Mouse (Mus musculus) heart, postnatal 25 days (tissue): Measurements from ENCODE around the gene Prrt1. TPM values are rescaled to one million over a fixed set of nuclear protein-coding genes. Genes with fewer than 3 reads are reported as not detected.
A peak's percentile ranks its signal among the peaks of the same experiment; 100 is the strongest.

Source experiments
- DNase-seq: peaks from one replicate; pipeline ENCODE4 v3.0.0; 2022; ENCODE audit warnings: low spot score
- intact Hi-C: fragments of 180-260 bp; cut with DNase I; formaldehyde crosslinking; loops from one replicate; pipeline ENCODE4 v1.15.1; 2025
- total RNA-seq, 2 experiments: library from RNA; stranded (reverse); gene quantifications; 2 replicates each; pipeline ENCODE4 v1.2.3; 2021

The Prrt1 gene
- total RNA-seq, 2 experiments from 2014 or later = 1.1 to 1.9 TPM

- intact Hi-C loops = no loop called here
- no peak for DNase-seq
These were observed 35.4 kb upstream of the Prrt1 start for GRCm38 (mm10) chr17:34593752-34594525.

- intact Hi-C loops = no loop called here
- DNase-seq = no peak
These were observed 33.2 kb upstream of the Prrt1 start for GRCm38 (mm10) chr17:34596098-34596497.

- no peak for DNase-seq
- intact Hi-C loops = no loop called here
These were observed 31.7 kb upstream of the Prrt1 start, which contains the start of gene Ager for GRCm38 (mm10) chr17:34597566-34598095. Ager (plus strand) TSS chr17:34597862.

GRCm38 (mm10) chr17:34599891-34600290 is 29.4 kb upstream of the Prrt1 start:
- DNase-seq = no peak
- intact Hi-C loops = no loop called here

GRCm38 (mm10) chr17:34601796-34602195 is 27.5 kb upstream of the Prrt1 start:
- intact Hi-C loops = no loop called here

GRCm38 (mm10) chr17:34603375-34604060 is 25.8 kb upstream of the Prrt1 start, which contains the start of gene Rnf5:
Rnf5 (minus strand) TSS chr17:34603690.
- peak; percentile 97 for DNase-seq
- intact Hi-C loops = no loop called here

More at GRCm38 (mm10) chr17:34601796-34602195, 27.5 kb upstream of the Prrt1 start:
- no peak for DNase-seq

- peak; percentile 98 for DNase-seq
- intact Hi-C loops = no loop called here
These were observed 25.2 kb upstream of the Prrt1 start, which contains the start of gene Agpat1 for GRCm38 (mm10) chr17:34604061-34604508. Agpat1 (plus strand) TSS chr17:34604262.

- intact Hi-C loops = no loop called here
- DNase-seq = no peak
These were observed 24.7 kb upstream of the Prrt1 start for GRCm38 (mm10) chr17:34604511-34605237.

GRCm38 (mm10) chr17:34605609-34606008 is 23.7 kb upstream of the Prrt1 start:
- intact Hi-C loops = no loop called here
- peak; percentile 94 for DNase-seq

GRCm38 (mm10) chr17:34606186-34607039 is 22.9 kb upstream of the Prrt1 start:
- intact Hi-C loops = no loop called here
- DNase-seq = no peak

GRCm38 (mm10) chr17:34607997-34608396 is 21.3 kb upstream of the Prrt1 start:
- intact Hi-C loops = no loop called here
- no peak for DNase-seq

- intact Hi-C loops = no loop called here
- no peak for DNase-seq
These were observed 18.3 kb upstream of the Prrt1 start for GRCm38 (mm10) chr17:34611050-34611449.

GRCm38 (mm10) chr17:34613054-34613645 is 16.2 kb upstream of the Prrt1 start:
- intact Hi-C loops = no loop called here
- DNase-seq = no peak

GRCm38 (mm10) chr17:34613830-34614229 is 15.5 kb upstream of the Prrt1 start:
- intact Hi-C loops = no loop called here
- no peak for DNase-seq

GRCm38 (mm10) chr17:34615871-34616270 is 13.5 kb upstream of the Prrt1 start, which contains the start of gene Egfl8:
Egfl8 (minus strand) TSS chr17:34615971.
- no peak for DNase-seq
- intact Hi-C loops = loop anchor here (5.0 kb wide), 2 partner anchors 44 to 59 kb away; no protein-coding TSS in a partner anchor

GRCm38 (mm10) chr17:34618999-34619398 is 10.3 kb upstream of the Prrt1 start:
- DNase-seq = no peak
- intact Hi-C loops = loop anchor here (1.0 to 5.0 kb wide), 3 partner anchors 47 to 179 kb away; no protein-coding TSS in a partner anchor

- no peak for DNase-seq
- intact Hi-C loops = no loop called here
These were observed 8.3 kb upstream of the Prrt1 start for GRCm38 (mm10) chr17:34621006-34621405.

GRCm38 (mm10) chr17:34623161-34623560 is 6.2 kb upstream of the Prrt1 start:
- no peak for DNase-seq
- intact Hi-C loops = no loop called here

GRCm38 (mm10) chr17:34624981-34625380 is 4.4 kb upstream of the Prrt1 start:
- intact Hi-C loops = no loop called here
- no peak for DNase-seq
